Mouse (Mus musculus) gastrocnemius, adult 2 months (tissue): ENCODE measurements at regions not wholly inside any gene's neighbourhood (a gene's known extent, or its start where the extent isn't known, plus 50 kb on each side); places are given as distances from the start of the nearest gene placed in this dataset.
A peak's percentile ranks its signal among the peaks of the same experiment; 100 is the strongest.

Experiments used
- DNase-seq: peaks from one replicate; pipeline ENCODE4 v3.0.0; 2022
- H3K27ac ChIP-seq: fragments of 200-600 bp; 2 replicates; pipeline ENCODE4 v1.8.1; 2022; ENCODE audit warnings: mild to moderate bottlenecking
- H3K4me3 ChIP-seq: fragments of 200-600 bp; 2 replicates; pipeline ENCODE4 v1.8.1; 2022; ENCODE audit warnings: mild to moderate bottlenecking, moderate library complexity
- CTCF ChIP-seq: fragments of 200-600 bp; IDR thresholded peaks from 2 replicates; pipeline ENCODE4 v1.8.1; 2022; ENCODE audit warnings: antibody characterized with exemption, mild to moderate bottlenecking, moderate library complexity
- intact Hi-C: fragments of 180-260 bp; cut with DNase I; formaldehyde crosslinking; loops from one replicate; pipeline ENCODE4 v1.15.1; 2025

- H3K27ac ChIP-seq, result no peak overlapping the region
- no peak for DNase-seq
These were observed 96.0 kb upstream of the Map4k3 start for GRCm38 (mm10) chr17:80824261-80824660.

GRCm38 (mm10) chr17:80820888-80821287 lies 92.6 kb upstream of the Map4k3 start:
- no peak for TF ChIP-seq CTCF
- intact Hi-C loops, result no loop called here
- H3K27ac ChIP-seq, result no peak overlapping the region
- H3K4me3 ChIP-seq, result no peak overlapping the region
- no peak for DNase-seq

More at GRCm38 (mm10) chr17:80824261-80824660, 96.0 kb upstream of the Map4k3 start:
- no peak for TF ChIP-seq CTCF
- no peak overlapping the region for H3K4me3 ChIP-seq
- intact Hi-C loops, result no loop called here

DNA sequence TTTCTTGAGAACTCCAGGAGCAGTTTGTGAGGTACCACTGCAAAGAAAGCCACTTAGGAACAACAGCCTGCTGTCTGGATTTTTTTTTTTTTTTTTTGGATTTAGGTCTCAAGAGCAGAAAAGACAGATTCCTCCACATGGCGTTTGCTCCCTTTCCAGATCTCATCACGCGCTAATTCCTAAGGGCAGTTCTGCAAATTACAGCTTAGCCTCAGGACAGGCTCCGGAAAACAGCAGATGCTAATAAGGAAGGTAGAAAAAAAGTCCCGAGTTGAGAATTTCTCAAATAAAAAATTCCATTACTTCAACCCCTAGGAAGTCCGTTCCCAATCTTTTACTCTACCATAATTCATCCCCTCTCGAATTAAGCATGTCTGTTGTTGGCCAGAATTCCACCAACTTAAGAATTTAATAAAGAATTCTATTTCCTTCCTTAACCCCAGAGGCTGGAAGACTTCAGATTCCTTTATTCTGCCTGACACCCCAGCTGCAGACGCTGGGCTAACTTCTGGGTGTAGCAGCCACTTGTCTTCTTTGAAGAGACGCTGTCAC lies 90.3 kb upstream of the Map4k3 start:
- no peak overlapping the region for H3K27ac ChIP-seq

GRCm38 (mm10) chr17:80815747-80816146 lies 87.5 kb upstream of the Map4k3 start:
- Histone ChIP-seq H3K27ac (no peak overlapping the region), H3K4me3 (no peak overlapping the region)
- DNase-seq, result no peak
- TF ChIP-seq CTCF, result peak; percentile 57
- intact Hi-C loops, result loop anchor here (5.0 kb wide), 1 partner anchor 193 kb away; no protein-coding TSS in a partner anchor

More for the DNA sequence above, 90.3 kb upstream of the Map4k3 start:
- no peak for TF ChIP-seq CTCF
- no peak overlapping the region for H3K4me3 ChIP-seq
- intact Hi-C loops, result loop anchor here (5.0 kb wide), 1 partner anchor 196 kb away; no protein-coding TSS in a partner anchor
- DNase-seq, result no peak

GRCm38 (mm10) chr17:80813194-80813593 lies 84.9 kb upstream of the Map4k3 start:
- H3K4me3 ChIP-seq, result no peak overlapping the region
- no peak for DNase-seq
- intact Hi-C loops, result no loop called here
- peak; percentile 3; the same call in 1 of the 2 replicates for TF ChIP-seq CTCF
- H3K27ac ChIP-seq, result no peak overlapping the region

- no peak for DNase-seq
- H3K4me3 ChIP-seq, result no peak overlapping the region
- H3K27ac ChIP-seq, result no peak overlapping the region
- intact Hi-C loops, result no loop called here
- no peak for TF ChIP-seq CTCF
These were observed 81.0 kb upstream of the Map4k3 start for GRCm38 (mm10) chr17:80809275-80809674.

- intact Hi-C loops, result no loop called here
- H3K4me3 ChIP-seq, result no peak overlapping the region
- DNase-seq, result no peak
- no peak for TF ChIP-seq CTCF
- no peak overlapping the region for H3K27ac ChIP-seq
These were observed 79.8 kb upstream of the Map4k3 start for GRCm38 (mm10) chr17:80808069-80808468.

GRCm38 (mm10) chr17:80803361-80803915 lies 75.2 kb upstream of the Map4k3 start:
- H3K27ac ChIP-seq, result peak overlapping the region; percentile 75; the same call in 1 of the 2 replicates
- H3K4me3 ChIP-seq, result no peak overlapping the region
- DNase-seq, result no peak
- TF ChIP-seq CTCF, result no peak
- intact Hi-C loops, result no loop called here

GRCm38 (mm10) chr17:80802622-80803021 lies 74.3 kb upstream of the Map4k3 start:
- TF ChIP-seq CTCF, result no peak
- H3K4me3 ChIP-seq, result peak overlapping the region; percentile 53
- intact Hi-C loops, result no loop called here
- DNase-seq, result peak; percentile 32
- H3K27ac ChIP-seq, result peak overlapping the region; percentile 75

DNA sequence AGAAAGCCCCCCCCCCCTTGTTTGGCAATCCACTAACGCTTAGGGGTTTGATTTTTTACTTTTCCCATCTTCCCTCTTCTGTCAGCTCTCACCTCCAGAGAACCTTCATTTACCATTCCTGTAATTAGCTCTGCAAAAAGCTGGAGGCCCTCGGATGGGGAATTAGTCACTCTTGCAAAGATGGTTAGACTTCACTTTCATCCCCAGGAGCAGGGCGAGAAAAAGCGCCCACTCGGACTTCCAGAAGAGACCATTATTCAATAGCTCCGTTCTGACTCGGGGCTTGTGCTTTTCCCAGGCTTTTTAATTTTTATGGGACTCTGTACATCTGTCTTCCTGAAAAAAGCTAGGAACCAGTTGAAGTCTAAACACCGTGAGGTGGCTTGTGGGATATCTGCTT lies 73.7 kb upstream of the Map4k3 start:
- Histone ChIP-seq H3K4me3 (peak overlapping the region; percentile 53), H3K27ac (peak overlapping the region; percentile 75)
- DNase-seq, result no peak
- intact Hi-C loops, result no loop called here
- no peak for TF ChIP-seq CTCF

GRCm38 (mm10) chr17:80801451-80801983 lies 73.2 kb upstream of the Map4k3 start:
- Histone ChIP-seq H3K4me3 (peak overlapping the region; percentile 53), H3K27ac (peak overlapping the region; percentile 75)
- intact Hi-C loops, result no loop called here
- TF ChIP-seq CTCF, result no peak
- DNase-seq, result peak; percentile 75

DNA sequence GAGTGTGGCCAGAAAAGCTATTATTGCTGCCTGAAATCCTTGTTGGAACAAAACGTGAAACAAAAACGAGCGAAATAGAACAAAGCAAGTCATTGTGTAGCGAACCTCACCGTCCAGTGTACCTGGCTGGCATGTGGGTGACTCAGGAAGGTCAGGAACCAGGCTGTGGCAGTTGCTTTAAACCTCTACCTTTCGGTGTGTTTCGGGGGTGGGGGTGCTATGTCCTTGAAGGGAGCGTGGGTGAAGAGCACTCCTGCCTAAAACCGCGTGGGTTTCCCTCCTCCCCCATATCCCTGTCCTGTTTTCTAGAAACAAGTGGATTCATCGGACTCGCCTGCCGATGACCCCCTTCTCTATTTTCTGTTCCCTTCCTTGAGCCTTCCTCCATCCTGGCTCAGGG lies 72.6 kb upstream of the Map4k3 start:
- H3K27ac ChIP-seq, result peak overlapping the region; percentile 81
- peak overlapping the region; percentile 53 for H3K4me3 ChIP-seq
- DNase-seq, result no peak
- TF ChIP-seq CTCF, result no peak
- intact Hi-C loops, result no loop called here

- intact Hi-C loops, result no loop called here
- no peak for TF ChIP-seq CTCF
- DNase-seq, result no peak
- Histone ChIP-seq H3K4me3 (peak overlapping the region; percentile 53; the same call in 1 of the 2 replicates), H3K27ac (peak overlapping the region; percentile 81)
These were observed 72.2 kb upstream of the Map4k3 start for GRCm38 (mm10) chr17:80800454-80800853.

GRCm38 (mm10) chr17:80799061-80799460 lies 70.8 kb upstream of the Map4k3 start:
- no peak overlapping the region for H3K27ac ChIP-seq
- no peak for DNase-seq
- intact Hi-C loops, result no loop called here
- H3K4me3 ChIP-seq, result no peak overlapping the region
- no peak for TF ChIP-seq CTCF
